Mouse (Mus musculus): ENCODE data around the gene Ednra. TPM values are rescaled to one million over a fixed set of nuclear protein-coding genes. Genes with fewer than 3 reads are reported as not detected.
"Not testable (repeated sequence)": the region's sequence is repeated elsewhere in the genome, so short reads cannot be mapped to it uniquely, and the experiment has no call there.

Gene Ednra
- total and polyA plus RNA-seq, 3 experiments = 7.3 to 22.3 (median 20.0) TPM

- DNase-seq = no peak
Measured at GRCm38 (mm10) chr8:77718933-77719332, 5.3 kb downstream of the Ednra start.

GRCm38 (mm10) chr8:77717036-77717435 lies 7.2 kb downstream of the Ednra start:
- DNase-seq = peak; percentile 8

DNA sequence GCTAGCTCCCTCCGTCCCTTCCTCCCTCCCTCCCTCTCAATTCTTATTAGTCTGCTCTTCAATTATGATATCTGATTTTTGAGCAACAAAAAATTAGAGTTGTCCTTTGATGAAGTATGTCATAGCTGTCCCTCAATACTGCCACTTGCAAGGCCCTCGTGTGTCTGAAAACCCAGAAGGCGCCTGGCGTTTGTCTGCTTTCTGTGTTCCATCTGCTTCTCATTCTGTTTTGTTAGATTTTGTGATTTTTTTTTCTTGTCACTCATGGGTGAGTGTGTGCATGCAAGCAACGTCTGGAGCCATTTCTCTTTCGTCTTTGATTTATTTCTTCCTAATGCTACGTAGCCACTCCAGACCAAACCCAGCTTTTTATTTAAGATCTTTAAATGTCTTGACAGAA lies 9.8 kb downstream of the Ednra start:
- no peak for DNase-seq

DNA sequence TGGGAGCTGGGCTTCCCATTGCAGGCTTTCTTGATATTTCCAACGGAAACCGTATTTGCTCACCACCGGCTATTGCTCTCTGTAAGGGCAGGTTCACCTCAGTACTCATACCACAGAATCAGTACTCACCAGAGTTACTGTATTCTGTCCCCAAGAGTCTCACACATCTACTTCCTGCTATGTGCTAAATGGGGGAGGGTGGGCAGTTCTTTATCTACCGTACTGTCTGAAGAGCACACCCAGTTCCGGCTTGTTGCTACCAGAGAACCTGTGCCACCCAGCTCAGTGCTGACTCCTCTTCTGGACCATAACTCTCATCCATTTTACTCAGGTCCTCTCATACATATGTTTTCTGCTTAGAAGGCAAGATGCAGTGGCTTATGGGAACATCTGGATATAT lies 10.6 kb downstream of the Ednra start:
- DNase-seq = no peak

GRCm38 (mm10) chr8:77704768-77705167 lies 19.5 kb downstream of the Ednra start:
- no peak for DNase-seq

GRCm38 (mm10) chr8:77698028-77698427 lies 26.2 kb downstream of the Ednra start:
- no peak for DNase-seq

- no peak for DNase-seq
Measured at GRCm38 (mm10) chr8:77696182-77696581, 28.1 kb downstream of the Ednra start.

- no peak for DNase-seq
Measured at GRCm38 (mm10) chr8:77695486-77696058, 28.7 kb downstream of the Ednra start.

GRCm38 (mm10) chr8:77695070-77695469 lies 29.2 kb downstream of the Ednra start:
- peak; percentile 20 for DNase-seq

DNA sequence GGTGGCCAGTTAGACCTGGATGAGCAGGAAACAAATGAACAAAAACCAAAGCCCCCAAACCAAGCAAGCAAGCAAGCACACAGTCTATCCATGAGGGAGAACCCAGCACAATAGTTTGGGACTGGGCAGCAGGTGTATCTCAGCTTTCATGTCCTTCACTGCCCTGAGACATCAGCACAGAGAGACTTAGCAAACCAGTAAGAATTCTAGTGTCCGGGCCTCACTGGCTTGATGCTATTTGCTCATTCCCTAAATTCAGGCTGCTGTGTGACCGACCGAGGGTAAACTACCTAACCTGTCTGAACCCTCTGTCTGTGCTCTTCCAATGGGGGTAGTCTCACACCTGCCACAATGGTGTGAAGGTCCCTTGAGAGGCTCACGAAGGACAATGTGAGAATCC lies 29.7 kb downstream of the Ednra start:
- DNase-seq = no peak

DNA sequence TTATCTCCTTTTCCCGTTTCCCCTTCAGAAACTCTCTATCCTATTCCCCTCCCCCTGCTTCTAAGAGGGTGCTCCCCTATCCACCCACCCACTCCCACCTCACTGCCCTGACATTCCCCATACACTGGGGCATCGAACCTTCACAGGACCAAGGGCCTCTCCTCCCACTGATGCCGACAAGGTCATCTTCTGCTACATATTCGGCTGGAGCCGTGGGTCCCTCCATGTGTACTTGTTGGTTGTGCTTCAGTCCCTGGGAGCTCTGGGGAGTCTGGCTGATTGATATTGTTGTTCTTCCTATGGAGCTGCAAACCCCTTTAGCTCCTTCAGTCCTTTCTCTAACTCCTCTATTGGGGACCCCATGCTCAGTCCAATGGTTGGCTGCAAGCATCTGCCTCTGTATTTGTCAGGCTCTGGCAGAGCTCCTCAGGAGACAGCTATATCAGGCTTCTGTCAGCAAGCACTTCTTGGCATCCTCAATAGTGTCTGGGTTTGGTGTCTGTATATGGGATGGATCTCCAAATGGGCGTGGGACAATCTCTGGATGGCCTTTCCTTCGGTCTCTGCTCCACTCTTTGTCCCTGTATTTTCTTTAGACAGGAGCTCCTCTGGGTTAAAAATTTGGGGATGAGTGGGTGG lies 34.7 kb downstream of the Ednra start:
- DNase-seq = not testable (repeated sequence)

- no peak for DNase-seq
Measured at GRCm38 (mm10) chr8:77688978-77689377, 35.3 kb downstream of the Ednra start.

DNA sequence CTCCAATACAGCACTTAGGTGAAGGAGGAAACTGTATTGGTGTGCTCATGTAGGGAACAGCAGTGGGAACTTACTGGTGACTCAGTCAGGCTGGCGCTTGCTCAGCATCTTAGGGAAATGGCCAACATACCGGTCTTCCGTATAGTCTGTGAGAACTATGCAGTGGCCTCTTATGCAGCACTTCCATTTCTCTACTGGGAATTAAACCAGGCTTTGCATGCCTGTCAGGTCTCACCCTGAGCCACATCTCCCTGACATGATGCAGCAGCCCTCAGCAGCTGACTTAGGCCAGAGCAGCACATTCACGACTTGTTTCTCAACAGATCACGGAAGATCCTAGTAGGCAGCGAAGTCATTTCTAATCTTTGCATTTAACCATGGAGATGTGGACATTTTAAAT lies 39.9 kb downstream of the Ednra start:
- no peak for DNase-seq

- DNase-seq = no peak
Measured at GRCm38 (mm10) chr8:77683356-77684106, 40.7 kb downstream of the Ednra start.

GRCm38 (mm10) chr8:77682008-77682934 lies 42.0 kb downstream of the Ednra start:
- DNase-seq = no peak

- DNase-seq = no peak
Measured at GRCm38 (mm10) chr8:77672036-77672435, 52.2 kb downstream of the Ednra start.

DNA sequence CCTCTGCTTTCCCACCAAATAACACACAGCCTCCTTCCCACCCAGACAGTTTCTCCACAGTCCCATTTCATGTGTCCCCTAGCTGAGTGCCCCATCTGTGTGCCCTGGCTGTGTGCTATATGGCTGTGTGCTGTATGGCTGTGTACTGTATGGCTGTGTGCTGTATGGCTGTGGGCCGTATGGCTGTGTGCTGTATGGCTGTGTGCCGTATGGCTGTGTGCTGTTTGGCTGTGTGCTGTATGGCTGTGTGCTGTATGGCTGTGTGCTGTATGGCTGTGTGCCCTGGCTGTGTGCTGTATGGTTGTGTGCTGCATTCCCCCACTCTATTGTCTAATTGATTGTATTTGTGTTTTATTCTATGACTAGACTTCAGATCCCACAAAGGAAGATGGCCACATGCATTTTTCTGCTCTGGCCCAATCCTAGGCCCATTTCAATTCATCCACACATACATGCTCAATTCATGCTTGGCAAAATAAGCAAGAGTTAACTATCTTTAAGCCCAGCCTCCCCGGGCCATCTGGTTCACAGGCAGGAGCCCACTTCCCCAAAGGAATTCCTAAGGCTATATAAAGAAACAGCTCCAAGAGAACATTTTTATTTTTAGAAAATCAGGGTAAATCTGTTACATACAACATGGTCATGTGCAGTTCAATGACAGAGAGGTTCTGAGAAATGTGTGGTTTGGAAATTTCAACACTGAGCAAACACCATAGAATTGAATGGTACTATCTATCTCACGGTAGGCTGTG lies 53.5 kb downstream of the Ednra start:
- DNase-seq = no peak

GRCm38 (mm10) chr8:77667916-77668315 lies 56.3 kb downstream of the Ednra start:
- DNase-seq = peak; percentile 79

DNA sequence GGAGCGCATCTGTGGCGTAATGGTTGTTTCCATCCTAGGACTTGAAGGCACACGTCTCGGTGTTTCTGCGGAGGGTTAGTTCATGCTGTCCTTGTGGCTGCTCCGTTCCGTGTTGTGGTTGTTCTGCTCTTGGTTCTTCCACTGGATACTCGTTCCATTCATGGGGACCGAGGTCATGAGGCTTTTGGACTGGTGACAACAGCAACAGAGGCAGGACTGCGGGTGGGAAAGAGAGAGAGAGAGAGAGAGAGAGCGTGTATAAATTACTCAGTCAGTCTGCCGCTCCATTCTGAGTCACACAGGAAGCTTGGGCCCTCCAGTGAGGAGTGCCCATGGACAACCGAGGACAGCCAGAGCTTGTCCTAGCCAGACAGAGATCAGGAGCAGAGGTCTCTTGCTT lies 59.4 kb downstream of the Ednra start:
- DNase-seq = peak; percentile 65

DNA sequence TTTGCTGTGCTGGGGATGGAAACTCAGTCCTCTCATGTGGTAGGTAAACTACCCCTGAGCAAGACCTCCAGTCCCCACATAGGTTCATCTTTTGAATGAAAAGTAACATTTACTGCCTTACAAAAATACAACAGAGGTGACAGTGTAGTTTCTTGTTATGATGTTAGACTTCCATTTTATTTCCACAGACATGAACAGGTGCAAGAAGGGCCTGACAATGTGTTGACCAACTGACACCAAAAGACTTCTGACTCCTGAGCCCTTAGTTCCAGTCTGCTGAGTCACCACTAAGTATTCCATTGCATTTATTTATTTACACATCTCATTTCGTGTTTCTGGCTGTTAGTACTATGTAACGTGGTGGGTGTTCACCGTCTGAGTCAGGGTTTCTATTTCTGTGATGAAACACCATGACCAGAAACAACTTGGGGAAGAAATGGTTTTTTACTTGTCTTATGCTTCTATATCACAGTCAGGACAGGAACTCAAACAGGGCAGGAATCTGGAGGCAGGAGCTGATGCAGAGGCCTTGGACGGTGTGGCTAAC lies 64.7 kb downstream of the Ednra start:
- no peak for DNase-seq

- DNase-seq = no peak
Measured at GRCm38 (mm10) chr8:77658356-77658755, 65.9 kb downstream of the Ednra start.
